Mouse (Mus musculus) ES-E14 (cell line): ENCODE measurements around the gene Rdh19.
A peak's percentile ranks its signal among the peaks of the same experiment; 100 is the strongest.

Source experiments
- HCFC1 ChIP-seq: IDR thresholded peaks from 2 replicates; pipeline ENCODE4 v1.6.1; 2012; ENCODE audit warnings: low read length, inconsistent platforms, borderline replicate concordance; ENCODE audit not compliant: insufficient read depth
- MAFK ChIP-seq: IDR thresholded peaks from 2 replicates; pipeline ENCODE4 v1.6.1; 2014; ENCODE audit warnings: mild to moderate bottlenecking, low read depth, low read length, inconsistent platforms; ENCODE audit not compliant: insufficient read depth
- ZC3H11A ChIP-seq: IDR thresholded peaks from 2 replicates; pipeline ENCODE4 v1.6.1; 2012; ENCODE audit warnings: low read depth, mild to moderate bottlenecking, inconsistent platforms, low read length, borderline replicate concordance
- ZNF384 ChIP-seq: IDR thresholded peaks from 2 replicates; pipeline ENCODE4 v1.6.1; 2012; ENCODE audit warnings: low read depth, low read length, inconsistent platforms

DNA sequence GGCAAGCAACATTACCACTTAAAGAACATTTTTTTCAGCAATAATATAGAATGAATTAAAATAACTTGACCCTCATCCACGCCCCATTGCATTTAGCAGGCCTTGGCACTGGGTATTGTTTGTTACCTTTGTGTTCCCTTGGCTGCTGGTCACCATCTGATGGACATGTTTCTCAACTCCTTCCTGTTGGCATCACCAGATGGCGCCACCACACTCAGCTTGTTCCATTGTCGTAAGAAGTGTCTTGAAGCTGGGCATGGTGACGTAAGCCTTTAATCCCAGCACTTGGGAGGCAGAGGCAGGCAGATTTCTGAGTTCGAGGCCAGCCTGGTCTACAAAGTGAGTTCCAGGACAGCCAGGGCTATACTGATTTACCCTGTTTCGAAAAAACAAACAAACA lies 24.3 kb upstream of the Rdh19 start:
- no peak for TF ChIP-seq HCFC1
- no peak for TF ChIP-seq ZNF384
- TF ChIP-seq MAFK, result no peak
- peak; percentile 46; the same call in 1 of the 2 replicates for TF ChIP-seq ZC3H11A
